Mouse (Mus musculus) MEL (cell line): Measurements from ENCODE around the gene Nfia. TPM values are rescaled to one million over a fixed set of nuclear protein-coding genes. Genes with fewer than 3 reads are reported as not detected.

ENCODE experiments used
- DNase-seq: peaks from one replicate; pipeline ENCODE4 v3.0.0; 2011; ENCODE audit warnings: low read depth, low spot score
- H3K27ac ChIP-seq: 2 replicates; pipeline ENCODE4 v1.5.1; 2012; ENCODE audit warnings: low read depth, mild to moderate bottlenecking, control low read depth, low read length, moderate library complexity; ENCODE audit not compliant: control insufficient read depth
- H3K27me3 ChIP-seq, 2 experiments: fragments of 150-350 bp in 1 of 2; sonication (generic) in 1 of 2; 2 replicates each; pipeline ENCODE4 v1.6.1; 2012; ENCODE audit warnings: low read length in 2 of 2, mild to moderate bottlenecking in 2 of 2, improper control_type of control experiment in 1 of 2, moderate library complexity in 1 of 2; ENCODE audit not compliant: insufficient read depth in 2 of 2, control insufficient read depth in 1 of 2
- H3K36me3 ChIP-seq, 2 experiments: 2 replicates each; pipeline ENCODE4 v1.6.1; 2012 to 2014; ENCODE audit warnings: low read length in 2 of 2, improper control_type of control experiment in 1 of 2, inconsistent platforms in 1 of 2, mild to moderate bottlenecking in 1 of 2; ENCODE audit not compliant: insufficient read depth in 2 of 2, control insufficient read depth in 1 of 2
- H3K4me1 ChIP-seq, 2 experiments: fragments of 150-350 bp in 1 of 2; sonication (generic) in 1 of 2; 2 replicates each; pipeline ENCODE4 v1.6.1; 2012; ENCODE audit warnings: low read length in 2 of 2, improper control_type of control experiment in 1 of 2, mild to moderate bottlenecking in 1 of 2; ENCODE audit not compliant: insufficient read depth in 2 of 2, control insufficient read depth in 1 of 2
- H3K4me3 ChIP-seq, 2 experiments: fragments of 150-350 bp in 1 of 2; sonication (generic) in 1 of 2; 2 replicates each; pipeline ENCODE4 v1.5.1; 2012; ENCODE audit warnings: low read depth in 2 of 2, low read length in 2 of 2, mild to moderate bottlenecking in 2 of 2, moderate library complexity in 2 of 2, control low read depth in 1 of 2, improper control_type of control experiment in 1 of 2; ENCODE audit not compliant: control insufficient read depth in 1 of 2, insufficient read depth in 1 of 2
- H3K79me2 ChIP-seq: 2 replicates; pipeline ENCODE4 v1.6.1; 2012; ENCODE audit warnings: mild to moderate bottlenecking, low read length, moderate library complexity; ENCODE audit not compliant: control insufficient read depth, poor library complexity, insufficient read depth
- H3K9ac ChIP-seq: 2 replicates; pipeline ENCODE4 v1.6.1; 2012; ENCODE audit warnings: low read depth, mild to moderate bottlenecking, control low read depth, low read length, moderate library complexity; ENCODE audit not compliant: control insufficient read depth, poor library complexity, severe bottlenecking
- H3K9me3 ChIP-seq: fragments of 150-350 bp; sonication (generic); replicated peaks from 2 replicates; pipeline ENCODE4 v1.6.1; 2012; ENCODE audit warnings: mild to moderate bottlenecking, low read length, improper control_type of control experiment, moderate library complexity; ENCODE audit not compliant: insufficient read depth
- E2F4 ChIP-seq: IDR thresholded peaks from 2 replicates; pipeline ENCODE4 v1.6.1; 2011; ENCODE audit warnings: low read depth, low read length, improper control_type of control experiment, borderline replicate concordance
- EP300 ChIP-seq, 2 experiments: IDR thresholded peaks; 2 replicates each; pipeline ENCODE4 v1.6.1; 2011; ENCODE audit warnings: improper control_type of control experiment in 2 of 2, low read length in 2 of 2, low read depth in 1 of 2, mild to moderate bottlenecking in 1 of 2
- ETS1 ChIP-seq: IDR thresholded peaks from 2 replicates; pipeline ENCODE4 v1.6.1; 2012; ENCODE audit warnings: low read depth, mild to moderate bottlenecking, inconsistent platforms, low read length, improper control_type of control experiment, moderate library complexity
- GABPA ChIP-seq: IDR thresholded peaks from 2 replicates; pipeline ENCODE4 v1.6.1; 2012; ENCODE audit warnings: low read depth, mild to moderate bottlenecking, inconsistent platforms, low read length, improper control_type of control experiment, moderate library complexity
- GATA1 ChIP-seq: IDR thresholded peaks from 2 replicates; pipeline ENCODE4 v1.6.1; 2011; ENCODE audit warnings: low read depth, low read length, improper control_type of control experiment
- JUND ChIP-seq: IDR thresholded peaks from 2 replicates; pipeline ENCODE4 v1.6.1; 2011; ENCODE audit warnings: low read depth, mild to moderate bottlenecking, improper control_type of control experiment, low read length
- KAT2A ChIP-seq: conservative IDR thresholded peaks from 2 replicates; pipeline ENCODE4 v1.6.1; 2012; ENCODE audit warnings: low read depth, low read length, improper control_type of control experiment, inconsistent platforms
- MAFK ChIP-seq: IDR thresholded peaks from 2 replicates; pipeline ENCODE4 v1.6.1; 2011; ENCODE audit warnings: low read depth, mild to moderate bottlenecking, low read length, improper control_type of control experiment, borderline replicate concordance
- MAX ChIP-seq: IDR thresholded peaks from 2 replicates; pipeline ENCODE4 v1.6.1; 2011; ENCODE audit warnings: low read length, improper control_type of control experiment
- MAZ ChIP-seq: IDR thresholded peaks from 2 replicates; pipeline ENCODE4 v1.6.1; 2012; ENCODE audit warnings: low read depth, mild to moderate bottlenecking, inconsistent platforms, low read length, improper control_type of control experiment
- NELFE ChIP-seq: IDR thresholded peaks from 2 replicates; pipeline ENCODE4 v1.6.1; 2011; ENCODE audit warnings: low read depth, low read length, improper control_type of control experiment
- POLR2AphosphoS2 ChIP-seq: IDR thresholded peaks from 2 replicates; pipeline ENCODE4 v1.6.1; 2011; ENCODE audit warnings: low read length, improper control_type of control experiment
- POLR2AphosphoS5 ChIP-seq: IDR thresholded peaks from 2 replicates; pipeline ENCODE4 v1.6.1; 2012; ENCODE audit warnings: low read depth, borderline replicate concordance, mild to moderate bottlenecking, inconsistent platforms, low read length, moderate library complexity, mixed read lengths
- RAD21 ChIP-seq: IDR thresholded peaks from 2 replicates; pipeline ENCODE4 v1.6.1; 2011; ENCODE audit warnings: mild to moderate bottlenecking, low read depth, low read length, improper control_type of control experiment
- RCOR1 ChIP-seq: IDR thresholded peaks from 2 replicates; pipeline ENCODE4 v1.6.1; 2012; ENCODE audit warnings: low read depth, mild to moderate bottlenecking, inconsistent platforms, low read length, improper control_type of control experiment
- SIN3A ChIP-seq: IDR thresholded peaks from 2 replicates; pipeline ENCODE4 v1.6.1; 2012; ENCODE audit warnings: low read length, improper control_type of control experiment, inconsistent platforms
- SMC3 ChIP-seq: IDR thresholded peaks from 2 replicates; pipeline ENCODE4 v1.6.1; 2011; ENCODE audit warnings: low read depth, low read length, improper control_type of control experiment
- TCF12 ChIP-seq: IDR thresholded peaks from 2 replicates; pipeline ENCODE4 v1.6.1; 2014; ENCODE audit warnings: low read depth, mild to moderate bottlenecking, inconsistent platforms, low read length, improper control_type of control experiment, moderate library complexity
- UBTF ChIP-seq: IDR thresholded peaks from 2 replicates; pipeline ENCODE4 v1.6.1; 2012; ENCODE audit warnings: low read depth, mild to moderate bottlenecking, inconsistent platforms, low read length, improper control_type of control experiment, moderate library complexity, borderline replicate concordance; ENCODE audit not compliant: insufficient read depth
- ZNF384 ChIP-seq: IDR thresholded peaks from 2 replicates; pipeline ENCODE4 v1.6.1; 2012; ENCODE audit warnings: low read depth, mild to moderate bottlenecking, inconsistent platforms, low read length, improper control_type of control experiment
- polyA plus RNA-seq, 2 experiments: library from polyadenylated mRNA; stranded (reverse) in 1 of 2; unstranded in 1 of 2; fragments of >175 nt in 1 of 2; fragments of >200 nt in 1 of 2; gene quantifications; 2 replicates each; pipeline versions ENCODE4 v1.2.1 to v1.2.4; 2012; ENCODE audit warnings: low replicate concordance in 2 of 2, low read depth in 1 of 2; ENCODE audit not compliant: insufficient read length in 2 of 2, insufficient read depth in 1 of 2, missing spikeins in 1 of 2
- total RNA-seq: library from RNA; depleted of rRNA; stranded (reverse); fragments of 300-350 nt; gene quantifications from 2 replicates; pipeline ENCODE4 v1.2.3, GENCODE M21; 2012

Nfia gene
- total and polyA plus RNA-seq, 3 experiments: 10.2 to 20.5 (median 13.4) TPM

DNA sequence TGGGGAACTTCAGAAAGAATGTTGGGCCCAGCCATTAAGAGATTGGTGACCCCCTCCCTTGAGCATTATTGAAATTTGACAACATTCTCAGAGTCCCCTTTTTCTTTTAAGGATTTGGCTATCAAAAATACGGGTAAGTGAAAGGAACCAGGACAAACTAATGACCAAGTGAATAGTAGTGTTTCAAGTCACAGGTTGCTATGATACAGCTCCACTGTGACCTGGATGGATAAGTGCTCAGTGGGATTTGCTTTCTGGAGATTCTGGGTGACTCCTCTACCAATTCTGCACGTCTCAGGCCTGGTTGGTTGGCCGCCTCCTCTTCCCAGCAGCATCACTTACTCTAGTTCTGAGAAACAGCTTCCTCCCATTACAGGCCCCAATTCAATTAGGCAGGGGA, 102.4 kb downstream of the Nfia start:
- Histone ChIP-seq H3K27ac (no peak overlapping the region), H3K4me3 (no peak overlapping the region), H3K36me3 (peaks cover 27 to 30% of the 10 kb centered on the region in 2 experiments), H3K27me3 (no peaks in the 10 kb centered on the region), H3K79me2 (peaks cover 28% of the 10 kb centered on the region), H3K9ac (no peak overlapping the region), H3K4me1 (peaks cover 9 to 15% of the 10 kb centered on the region in 2 experiments), H3K9me3 (no peaks in the 10 kb centered on the region)
- no peak for DNase-seq
- TF ChIP-seq MAZ (no peak), MAX (no peak), UBTF (no peak), JUND (no peak), POLR2AphosphoS2 (no peak), ZNF384 (no peak), MAFK (no peak), E2F4 (no peak), NELFE (no peak), GABPA (no peak), RAD21 (no peak), ETS1 (no peak), TCF12 (no peak), POLR2AphosphoS5 (no peak), KAT2A (no peak), EP300 (IDR thresholded peaks at IDR 0.05; ENCODE audit: low read depth in 1 of 2, low read length in 2 of 2) (no peak)

DNA sequence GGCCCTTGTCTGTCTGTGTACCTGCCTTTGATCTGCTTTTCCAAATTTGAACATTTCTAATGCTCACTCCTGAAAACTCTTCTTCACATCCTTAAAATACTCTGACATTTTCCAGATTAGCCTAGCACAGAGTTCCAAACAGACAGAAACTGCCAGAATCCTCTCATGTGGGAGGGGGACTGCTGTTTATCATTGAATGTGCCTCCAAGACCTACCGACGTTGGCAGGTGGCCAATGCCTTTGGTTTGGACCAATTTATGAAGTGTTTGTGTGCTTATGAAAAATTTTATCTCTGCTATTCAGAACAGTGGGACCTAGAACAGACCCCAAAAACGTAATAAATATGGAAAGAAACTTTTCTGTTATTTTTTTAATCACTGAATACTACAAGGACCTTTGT, 103.4 kb downstream of the Nfia start:
- peaks cover 32% of the 10 kb centered on the region for H3K79me2 ChIP-seq
- H3K27me3 ChIP-seq: no peaks in the 10 kb centered on the region
- H3K9me3 ChIP-seq: no peaks in the 10 kb centered on the region
- peaks cover 27 to 31% of the 10 kb centered on the region in 2 experiments for H3K36me3 ChIP-seq
- TF ChIP-seq SIN3A (0 out of 2 replicates have a peak, but pooled peaks have one; percentile 56), SMC3 (no peak), NELFE (no peak), RCOR1 (peak; percentile 59), GATA1 (0 out of 2 replicates have a peak, but pooled peaks have one; percentile 26), EP300 (IDR thresholded peaks at IDR 0.05; ENCODE audit: low read depth in 1 of 2, low read length in 2 of 2) (peak; percentile 18 to 26; a peak in 2 of 4 replicates)
- peak; percentile 71 for DNase-seq
- H3K4me3 ChIP-seq: no peak overlapping the region
- H3K4me1 ChIP-seq: peaks cover 9 to 15% of the 10 kb centered on the region in 2 experiments
- no peak overlapping the region for H3K27ac ChIP-seq
- no peak overlapping the region for H3K9ac ChIP-seq
